Mouse (Mus musculus): ENCODE results near the gene Tmem14c. TPM values are rescaled to one million over a fixed set of nuclear protein-coding genes. Genes with fewer than 3 reads are reported as not detected.

The Tmem14c gene
- polyA plus RNA-seq (2015; fragmentation: Nextera tagmentation; extraction: Ambion mirVana) = 195 and 201 TPM in 2 replicates

- peak within 1 kb of the TSS; percentile 73 for H3K4me3 ChIP-seq
- H3K9me3 ChIP-seq = no peaks in the 10 kb centered on the region
- ATAC-seq (ENCODE audit: low FRiP score, low read depth) = peak; percentile 100
- WGBS = under 1% methylated on average over 43 of the region's 43 CpGs
- H3K4me2 ChIP-seq (replicated peaks) = peak within 1 kb of the TSS; percentile 90
- H3K27ac ChIP-seq = peak within 1 kb of the TSS; percentile 90
- H3K27me3 ChIP-seq = no peaks in the 10 kb centered on the region
- H3K36me3 ChIP-seq = peaks cover 65% of the 10 kb centered on the region
- peaks cover 17% of the 10 kb centered on the region for H3K4me1 ChIP-seq
- peak within 1 kb of the TSS; percentile 78 for H3K9ac ChIP-seq
Measured at GRCm38 (mm10) chr13:41015829-41016634, at the start of gene Tmem14c. Gene Tmem14c, plus strand, starts transcription at chr13:41016292.

- no peak overlapping the region for H3K27ac ChIP-seq
- no peak for ATAC-seq (ENCODE audit: low FRiP score, low read depth)
Measured at GRCm38 (mm10) chr13:40967609-40968008, 48.5 kb upstream of the Tmem14c start.

GRCm38 (mm10) chr13:40968564-40968963 lies 47.5 kb upstream of the Tmem14c start:
- Histone ChIP-seq H3K36me3 (no peaks in the 10 kb centered on the region), H3K9ac (no peak overlapping the region), H3K4me1 (no peaks in the 10 kb centered on the region), H3K4me3 (no peak overlapping the region), H3K9me3 (no peaks in the 10 kb centered on the region), H3K27me3 (no peaks in the 10 kb centered on the region), H3K27ac (no peak overlapping the region), H3K4me2 (replicated peaks) (no peak overlapping the region)
- WGBS = 65% methylated on average over 5 of the region's 5 CpGs
- ATAC-seq (ENCODE audit: low FRiP score, low read depth) = no peak

More at GRCm38 (mm10) chr13:40967609-40968008, 48.5 kb upstream of the Tmem14c start:
- no peaks in the 10 kb centered on the region for H3K9me3 ChIP-seq
- no peaks in the 10 kb centered on the region for H3K36me3 ChIP-seq
- H3K9ac ChIP-seq = no peak overlapping the region
- H3K27me3 ChIP-seq = no peaks in the 10 kb centered on the region
- no peak overlapping the region for H3K4me3 ChIP-seq
- H3K4me1 ChIP-seq = no peaks in the 10 kb centered on the region
- H3K4me2 ChIP-seq (replicated peaks) = no peak overlapping the region
- 89% methylated on average over 10 of the region's 10 CpGs for WGBS

GRCm38 (mm10) chr13:40969761-40970390 lies 46.2 kb upstream of the Tmem14c start:
- Histone ChIP-seq H3K4me3 (no peak overlapping the region), H3K4me1 (no peaks in the 10 kb centered on the region), H3K36me3 (no peaks in the 10 kb centered on the region), H3K27ac (no peak overlapping the region), H3K9ac (no peak overlapping the region), H3K9me3 (no peaks in the 10 kb centered on the region), H3K27me3 (no peaks in the 10 kb centered on the region), H3K4me2 (replicated peaks) (no peak overlapping the region)
- ATAC-seq (ENCODE audit: low FRiP score, low read depth) = no peak
- 91% methylated on average over 4 of the region's 4 CpGs for WGBS

GRCm38 (mm10) chr13:40971261-40971660 lies 44.8 kb upstream of the Tmem14c start:
- H3K27me3 ChIP-seq = no peaks in the 10 kb centered on the region
- 88% methylated on average over 5 of the region's 5 CpGs for WGBS
- H3K4me1 ChIP-seq = no peaks in the 10 kb centered on the region
- no peak overlapping the region for H3K4me2 ChIP-seq (replicated peaks)
- no peaks in the 10 kb centered on the region for H3K9me3 ChIP-seq
- H3K9ac ChIP-seq = no peak overlapping the region
- ATAC-seq (ENCODE audit: low FRiP score, low read depth) = no peak
- no peak overlapping the region for H3K27ac ChIP-seq
- H3K36me3 ChIP-seq = no peaks in the 10 kb centered on the region
- no peak overlapping the region for H3K4me3 ChIP-seq

GRCm38 (mm10) chr13:40971831-40972230 lies 44.3 kb upstream of the Tmem14c start:
- H3K9me3 ChIP-seq = no peaks in the 10 kb centered on the region
- H3K27me3 ChIP-seq = no peaks in the 10 kb centered on the region
- WGBS = 86% methylated on average over 2 of the region's 2 CpGs
- ATAC-seq (ENCODE audit: low FRiP score, low read depth) = no peak
- H3K4me3 ChIP-seq = no peak overlapping the region
- H3K27ac ChIP-seq = no peak overlapping the region
- no peaks in the 10 kb centered on the region for H3K4me1 ChIP-seq
- no peaks in the 10 kb centered on the region for H3K36me3 ChIP-seq
- H3K9ac ChIP-seq = no peak overlapping the region
- no peak overlapping the region for H3K4me2 ChIP-seq (replicated peaks)

GRCm38 (mm10) chr13:40972976-40973375 lies 43.1 kb upstream of the Tmem14c start:
- no peak overlapping the region for H3K9ac ChIP-seq
- ATAC-seq (ENCODE audit: low FRiP score, low read depth) = no peak
- 90% methylated on average over 5 of the region's 5 CpGs for WGBS

GRCm38 (mm10) chr13:40977609-40978008 lies 38.5 kb upstream of the Tmem14c start:
- 15% methylated on average over 7 of the region's 7 CpGs for WGBS
- no peaks in the 10 kb centered on the region for H3K36me3 ChIP-seq
- no peak for ATAC-seq (ENCODE audit: low FRiP score, low read depth)

More at GRCm38 (mm10) chr13:40972976-40973375, 43.1 kb upstream of the Tmem14c start:
- H3K36me3 ChIP-seq = no peaks in the 10 kb centered on the region
- H3K9me3 ChIP-seq = no peaks in the 10 kb centered on the region
- no peak overlapping the region for H3K4me2 ChIP-seq (replicated peaks)
- H3K27me3 ChIP-seq = no peaks in the 10 kb centered on the region
- no peak overlapping the region for H3K4me3 ChIP-seq
- H3K4me1 ChIP-seq = no peaks in the 10 kb centered on the region
- H3K27ac ChIP-seq = no peak overlapping the region

GRCm38 (mm10) chr13:40978652-40979051 lies 37.4 kb upstream of the Tmem14c start:
- no peaks in the 10 kb centered on the region for H3K9me3 ChIP-seq
- H3K4me3 ChIP-seq = no peak overlapping the region
- no peak overlapping the region for H3K9ac ChIP-seq
- no peaks in the 10 kb centered on the region for H3K4me1 ChIP-seq
- H3K27ac ChIP-seq = no peak overlapping the region
- no peaks in the 10 kb centered on the region for H3K36me3 ChIP-seq
- no peak overlapping the region for H3K4me2 ChIP-seq (replicated peaks)
- ATAC-seq (ENCODE audit: low FRiP score, low read depth) = no peak
- H3K27me3 ChIP-seq = no peaks in the 10 kb centered on the region
- WGBS = 84% methylated on average over 4 of the region's 4 CpGs

More at GRCm38 (mm10) chr13:40977609-40978008, 38.5 kb upstream of the Tmem14c start:
- H3K27ac ChIP-seq = no peak overlapping the region
- no peak overlapping the region for H3K4me2 ChIP-seq (replicated peaks)
- H3K9ac ChIP-seq = no peak overlapping the region
- H3K9me3 ChIP-seq = no peaks in the 10 kb centered on the region
- no peaks in the 10 kb centered on the region for H3K4me1 ChIP-seq
- H3K4me3 ChIP-seq = no peak overlapping the region
- no peaks in the 10 kb centered on the region for H3K27me3 ChIP-seq

- no peaks in the 10 kb centered on the region for H3K27me3 ChIP-seq
- no peaks in the 10 kb centered on the region for H3K9me3 ChIP-seq
- H3K9ac ChIP-seq = no peak overlapping the region
- H3K27ac ChIP-seq = no peak overlapping the region
- H3K4me2 ChIP-seq (replicated peaks) = no peak overlapping the region
- H3K36me3 ChIP-seq = no peaks in the 10 kb centered on the region
- 68% methylated on average over 2 of the region's 2 CpGs for WGBS
- no peaks in the 10 kb centered on the region for H3K4me1 ChIP-seq
- ATAC-seq (ENCODE audit: low FRiP score, low read depth) = no peak
- no peak overlapping the region for H3K4me3 ChIP-seq
Measured at GRCm38 (mm10) chr13:40979321-40979720, 36.8 kb upstream of the Tmem14c start.

GRCm38 (mm10) chr13:40982759-40983158 lies 33.3 kb upstream of the Tmem14c start:
- Histone ChIP-seq H3K27me3 (no peaks in the 10 kb centered on the region), H3K4me3 (no peak overlapping the region), H3K9me3 (no peaks in the 10 kb centered on the region), H3K9ac (no peak overlapping the region), H3K4me2 (replicated peaks) (no peak overlapping the region), H3K36me3 (no peaks in the 10 kb centered on the region), H3K27ac (no peak overlapping the region), H3K4me1 (no peaks in the 10 kb centered on the region)
- no peak for ATAC-seq (ENCODE audit: low FRiP score, low read depth)
- WGBS = 89% methylated on average over 1 of the region's 1 CpGs

GRCm38 (mm10) chr13:40986081-40986480 lies 30.0 kb upstream of the Tmem14c start:
- no peaks in the 10 kb centered on the region for H3K36me3 ChIP-seq
- ATAC-seq (ENCODE audit: low FRiP score, low read depth) = no peak
- no peak overlapping the region for H3K4me3 ChIP-seq
- no peaks in the 10 kb centered on the region for H3K27me3 ChIP-seq
- WGBS = 94% methylated on average over 5 of the region's 5 CpGs
- H3K9me3 ChIP-seq = no peaks in the 10 kb centered on the region
- no peak overlapping the region for H3K4me2 ChIP-seq (replicated peaks)
- no peak overlapping the region for H3K27ac ChIP-seq
- no peak overlapping the region for H3K9ac ChIP-seq
- no peaks in the 10 kb centered on the region for H3K4me1 ChIP-seq
